Mouse (Mus musculus) stomach, embryonic 14.5 days (tissue): ENCODE data around the gene Dapk3. TPM values are rescaled to one million over a fixed set of nuclear protein-coding genes. Genes with fewer than 3 reads are reported as not detected.

Experiments
- ATAC-seq: fragments of 200-750 bp; cut with Nextera tagmentation; 2 replicates; pipeline ENCODE4 v1.8.0; 2017; ENCODE audit warnings: low read depth, moderate TSS enrichment; ENCODE audit not compliant: insufficient number of reproducible peaks, insufficient read depth, low FRiP score
- H3K27ac ChIP-seq: fragments of 300-500 bp; sonication (generic); 2 replicates; pipeline ENCODE4 v1.5.1; 2014; ENCODE audit warnings: mild to moderate bottlenecking, low read length, moderate library complexity, mixed read lengths
- H3K27me3 ChIP-seq: fragments of 300-500 bp; sonication (generic); 2 replicates; pipeline ENCODE4 v1.6.1; 2014; ENCODE audit warnings: low read length, control low read depth, mixed read lengths; ENCODE audit not compliant: control insufficient read depth, insufficient read depth
- H3K36me3 ChIP-seq: fragments of 300-500 bp; sonication (generic); 2 replicates; pipeline ENCODE4 v1.6.1; 2014; ENCODE audit warnings: mild to moderate bottlenecking, control low read depth, low read length, moderate library complexity, mixed read lengths; ENCODE audit not compliant: control insufficient read depth, insufficient read depth
- H3K4me1 ChIP-seq: fragments of 300-500 bp; sonication (generic); 2 replicates; pipeline ENCODE4 v1.6.1; 2014; ENCODE audit warnings: low read length, control low read depth, mixed read lengths; ENCODE audit not compliant: control insufficient read depth, insufficient read depth
- H3K4me2 ChIP-seq: fragments of 300-500 bp; sonication (generic); replicated peaks from 2 replicates; pipeline ENCODE4 v1.6.1; 2014; ENCODE audit warnings: low read depth, low read length, control low read depth
- H3K4me3 ChIP-seq: fragments of 300-500 bp; sonication (generic); 2 replicates; pipeline ENCODE4 v1.5.1; 2014; ENCODE audit warnings: low read depth, low read length, control low read depth
- H3K9ac ChIP-seq: fragments of 300-500 bp; sonication (generic); replicated peaks from 2 replicates; pipeline ENCODE4 v1.6.1; 2014; ENCODE audit warnings: low read depth, mild to moderate bottlenecking, control low read depth, low read length, moderate library complexity, mixed read lengths
- H3K9me3 ChIP-seq: fragments of 300-500 bp; sonication (generic); 2 replicates; pipeline ENCODE4 v1.6.1; 2016; ENCODE audit warnings: low read depth, low read length, control low read depth; ENCODE audit not compliant: control insufficient read depth
- WGBS: fragments of 180-500 bp; shearing (Covaris S2); extraction: QIAGEN DNeasy Blood & Tissue Kit; methylation state at CpG from one replicate; pipeline ENCODE4 v1.1.7; 2014; 5-methylcytosine and 5-hydroxymethylcytosine counted together
- polyA plus RNA-seq: library from polyadenylated mRNA; unstranded; fragments of >200 nt; fragmentation: Nextera tagmentation; extraction: Ambion mirVana; gene quantifications from 2 replicates; pipeline ENCODE4 v1.2.1, GENCODE M21; 2014

Gene Dapk3
- polyA plus RNA-seq, 1 experiment from 2014 or later = 48.9 TPM

GRCm38 (mm10) chr10:81143157-81143633 lies 39.6 kb upstream of the Dapk3 start:
- no peak overlapping the region for H3K4me2 ChIP-seq
- H3K27me3 ChIP-seq = no peaks in the 10 kb centered on the region
- H3K27ac ChIP-seq = no peak overlapping the region
- no peak overlapping the region for H3K4me3 ChIP-seq
- ATAC-seq = no peak
- H3K9me3 ChIP-seq = no peaks in the 10 kb centered on the region
- H3K9ac ChIP-seq = no peak overlapping the region
- 96% methylated on average over 7 of the region's 7 CpGs for WGBS
- H3K36me3 ChIP-seq = peaks cover 47% of the 10 kb centered on the region
- peaks cover 44% of the 10 kb centered on the region for H3K4me1 ChIP-seq

- ATAC-seq = no peak
- Histone ChIP-seq H3K9me3 (no peaks in the 10 kb centered on the region), H3K4me2 (no peak overlapping the region), H3K9ac (no peak overlapping the region), H3K27ac (no peak overlapping the region), H3K27me3 (no peaks in the 10 kb centered on the region), H3K4me3 (no peak overlapping the region), H3K36me3 (peaks cover 55% of the 10 kb centered on the region), H3K4me1 (peaks cover 39% of the 10 kb centered on the region)
- 94% methylated on average over 52 of the region's 52 CpGs for WGBS
Measured at GRCm38 (mm10) chr10:81143845-81144437, 38.9 kb upstream of the Dapk3 start.

GRCm38 (mm10) chr10:81144667-81145066 lies 38.1 kb upstream of the Dapk3 start:
- Histone ChIP-seq H3K27me3 (no peaks in the 10 kb centered on the region), H3K9ac (no peak overlapping the region), H3K27ac (no peak overlapping the region), H3K36me3 (peaks cover 61% of the 10 kb centered on the region), H3K4me1 (peaks cover 32% of the 10 kb centered on the region), H3K9me3 (no peaks in the 10 kb centered on the region), H3K4me3 (no peak overlapping the region), H3K4me2 (no peak overlapping the region)
- WGBS = 96% methylated on average over 27 of the region's 27 CpGs
- no peak for ATAC-seq

GRCm38 (mm10) chr10:81145307-81145706 lies 37.5 kb upstream of the Dapk3 start:
- Histone ChIP-seq H3K4me2 (no peak overlapping the region), H3K27ac (peak overlapping the region; percentile 63; the same call in 1 of the 2 replicates), H3K9me3 (no peaks in the 10 kb centered on the region), H3K36me3 (peaks cover 68% of the 10 kb centered on the region), H3K9ac (no peak overlapping the region), H3K4me1 (peaks cover 26% of the 10 kb centered on the region), H3K27me3 (no peaks in the 10 kb centered on the region), H3K4me3 (no peak overlapping the region)
- WGBS = 87% methylated on average over 6 of the region's 6 CpGs
- ATAC-seq = no peak

GRCm38 (mm10) chr10:81145778-81146177 lies 37.0 kb upstream of the Dapk3 start:
- Histone ChIP-seq H3K27ac (peak overlapping the region; percentile 63), H3K9ac (no peak overlapping the region), H3K27me3 (no peaks in the 10 kb centered on the region), H3K36me3 (peaks cover 70% of the 10 kb centered on the region), H3K4me1 (peaks cover 21% of the 10 kb centered on the region; the same call in 1 of the 2 replicates), H3K9me3 (no peaks in the 10 kb centered on the region), H3K4me3 (no peak overlapping the region; the same call in 1 of the 2 replicates), H3K4me2 (peak overlapping the region; percentile 6; the same call in 1 of the 2 replicates)
- 66% methylated on average over 7 of the region's 7 CpGs for WGBS
- peak; percentile 55 for ATAC-seq

GRCm38 (mm10) chr10:81146296-81146695 lies 36.5 kb upstream of the Dapk3 start:
- H3K9me3 ChIP-seq = no peaks in the 10 kb centered on the region
- no peaks in the 10 kb centered on the region for H3K27me3 ChIP-seq
- 73% methylated on average over 4 of the region's 4 CpGs for WGBS
- H3K4me2 ChIP-seq = peak overlapping the region; percentile 6; the same call in 1 of the 2 replicates
- no peak overlapping the region for H3K4me3 ChIP-seq
- H3K36me3 ChIP-seq = peaks cover 70% of the 10 kb centered on the region
- no peak overlapping the region; the same call in 1 of the 2 replicates for H3K9ac ChIP-seq
- no peak for ATAC-seq
- H3K27ac ChIP-seq = peak overlapping the region; percentile 63
- H3K4me1 ChIP-seq = peaks cover 16% of the 10 kb centered on the region; the same call in 1 of the 2 replicates

GRCm38 (mm10) chr10:81151261-81151660 lies 31.5 kb upstream of the Dapk3 start:
- no peak overlapping the region for H3K27ac ChIP-seq
- 0 out of 2 replicates have a peak, but pooled peaks cover 5% of the 10 kb centered on the region for H3K4me1 ChIP-seq
- peaks cover 81% of the 10 kb centered on the region for H3K36me3 ChIP-seq
- ATAC-seq = no peak
- H3K9ac ChIP-seq = no peak overlapping the region
- H3K4me3 ChIP-seq = no peak overlapping the region
- no peaks in the 10 kb centered on the region for H3K9me3 ChIP-seq
- no peaks in the 10 kb centered on the region for H3K27me3 ChIP-seq
- WGBS = 78% methylated on average over 6 of the region's 6 CpGs
- no peak overlapping the region for H3K4me2 ChIP-seq

- Histone ChIP-seq H3K9me3 (no peaks in the 10 kb centered on the region), H3K36me3 (peaks cover 82% of the 10 kb centered on the region), H3K4me1 (no peaks in the 10 kb centered on the region), H3K27me3 (no peaks in the 10 kb centered on the region), H3K9ac (no peak overlapping the region), H3K27ac (no peak overlapping the region), H3K4me2 (no peak overlapping the region), H3K4me3 (no peak overlapping the region)
- no peak for ATAC-seq
- WGBS = 74% methylated on average over 12 of the region's 12 CpGs
Measured at GRCm38 (mm10) chr10:81152609-81153008, 30.2 kb upstream of the Dapk3 start.

- no peaks in the 10 kb centered on the region for H3K27me3 ChIP-seq
- peaks cover 78% of the 10 kb centered on the region for H3K36me3 ChIP-seq
- no peaks in the 10 kb centered on the region for H3K4me1 ChIP-seq
- H3K4me2 ChIP-seq = no peak overlapping the region
- no peak overlapping the region for H3K9ac ChIP-seq
- WGBS = 94% methylated on average over 12 of the region's 12 CpGs
- H3K27ac ChIP-seq = no peak overlapping the region
- H3K9me3 ChIP-seq = no peaks in the 10 kb centered on the region
- no peak for ATAC-seq
- no peak overlapping the region for H3K4me3 ChIP-seq
Measured at GRCm38 (mm10) chr10:81154313-81154712, 28.5 kb upstream of the Dapk3 start.
